Mouse (Mus musculus): Measurements from ENCODE around the gene Lztfl1.
"Not testable (repeated sequence)": the region's sequence is repeated elsewhere in the genome, so short reads cannot be mapped to it uniquely, and the experiment has no call there.

Lztfl1 gene

GRCm38 (mm10) chr9:123717186-123718008, at the start of gene Lztfl1:
Lztfl1 (minus strand) TSS chr9:123717697.
- peak; percentile 99 for DNase-seq (ENCODE audit: low spot score in 2 of 2)

GRCm38 (mm10) chr9:123766996-123767395, 49.5 kb upstream of the Lztfl1 start:
- no peak for DNase-seq (ENCODE audit: low spot score in 2 of 2)

- no peak for DNase-seq (ENCODE audit: low spot score in 2 of 2)
Observed at GRCm38 (mm10) chr9:123763771-123764170, 46.3 kb upstream of the Lztfl1 start.

DNA sequence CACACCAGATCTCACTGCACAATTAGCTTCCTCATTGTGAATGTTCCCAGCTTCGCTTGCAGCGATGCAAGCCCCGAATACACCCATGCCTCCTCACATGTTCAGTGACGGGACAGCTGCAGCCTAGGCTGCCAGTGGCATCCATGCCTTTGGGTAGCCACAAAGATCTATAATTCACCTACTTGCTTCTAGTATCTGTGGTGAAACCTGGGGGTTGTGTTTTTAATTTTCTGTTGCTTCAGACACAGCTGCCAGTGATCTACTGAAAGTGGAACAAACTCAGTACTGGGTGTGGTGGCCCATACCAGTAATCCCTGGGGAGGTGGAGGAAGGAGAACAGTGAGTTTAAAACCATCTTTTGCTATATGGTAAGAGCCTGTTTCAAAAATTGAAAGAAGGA, 45.4 kb upstream of the Lztfl1 start:
- no peak for DNase-seq (ENCODE audit: low spot score in 2 of 2)

DNA sequence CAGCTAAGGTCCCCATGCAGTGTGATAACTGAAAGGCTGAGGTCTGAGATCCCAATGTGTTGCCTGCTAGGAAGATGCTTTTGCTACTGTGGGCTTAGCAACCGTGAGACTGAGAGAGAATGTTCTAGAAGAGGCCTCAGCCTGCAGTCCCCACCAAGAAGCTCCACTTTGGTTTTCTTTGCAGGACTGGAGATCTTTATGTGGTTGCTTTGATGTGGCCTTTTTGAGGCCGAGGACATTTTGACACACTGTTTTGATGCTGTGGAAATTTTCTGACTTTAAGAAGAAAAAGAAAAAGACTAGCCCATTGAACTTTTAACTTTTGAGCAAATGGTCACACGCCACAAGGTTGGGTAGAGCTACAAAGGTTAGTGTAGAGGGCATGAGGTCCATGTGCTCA, 43.3 kb upstream of the Lztfl1 start:
- no peak for DNase-seq (ENCODE audit: low spot score in 2 of 2)

- no peak for DNase-seq (ENCODE audit: low spot score in 2 of 2)
Observed at GRCm38 (mm10) chr9:123758645-123759044, 41.1 kb upstream of the Lztfl1 start.

DNA sequence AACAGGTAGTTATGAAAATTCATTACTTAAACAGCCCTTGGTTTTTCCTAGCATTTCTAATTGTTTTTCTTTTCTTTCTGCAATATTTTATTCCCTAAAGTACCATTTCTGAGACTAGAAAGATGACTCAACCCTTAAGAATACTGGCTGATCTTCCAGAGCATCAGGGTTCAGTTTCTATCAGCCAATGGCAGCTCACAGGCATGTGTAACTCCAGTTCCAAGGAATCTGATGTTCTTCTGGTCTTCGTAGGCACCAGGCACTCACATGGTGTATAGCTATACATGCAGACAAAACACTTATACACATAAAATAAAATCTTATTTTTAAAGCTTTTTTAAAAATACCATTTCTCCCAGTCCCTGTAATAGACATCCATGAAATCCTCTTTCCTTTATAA, 40.7 kb upstream of the Lztfl1 start:
- DNase-seq (ENCODE audit: low spot score in 2 of 2): no peak

DNA sequence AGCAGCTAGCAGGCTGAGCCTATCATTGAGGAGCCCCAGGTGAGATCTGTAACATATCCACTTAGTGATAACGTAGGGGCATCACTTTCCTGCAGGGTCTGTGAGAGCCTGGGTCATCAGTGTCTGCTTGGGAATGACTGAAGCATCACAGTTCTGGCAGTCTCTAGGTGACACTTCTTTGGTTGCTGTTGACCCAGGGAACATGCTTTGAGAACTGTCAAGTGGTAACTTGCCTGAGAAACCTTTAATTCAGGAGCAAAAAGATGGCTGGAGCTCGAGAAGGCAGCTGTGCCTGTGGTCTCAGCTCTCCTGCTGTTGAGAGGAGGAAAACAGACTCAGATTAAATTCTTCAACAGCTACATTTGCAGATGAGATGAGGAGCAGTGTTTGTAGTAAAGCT, 39.8 kb upstream of the Lztfl1 start:
- DNase-seq (ENCODE audit: low spot score in 2 of 2): no peak

- DNase-seq (ENCODE audit: low spot score in 2 of 2): no peak
Observed at GRCm38 (mm10) chr9:123756752-123757151, 39.3 kb upstream of the Lztfl1 start.

DNA sequence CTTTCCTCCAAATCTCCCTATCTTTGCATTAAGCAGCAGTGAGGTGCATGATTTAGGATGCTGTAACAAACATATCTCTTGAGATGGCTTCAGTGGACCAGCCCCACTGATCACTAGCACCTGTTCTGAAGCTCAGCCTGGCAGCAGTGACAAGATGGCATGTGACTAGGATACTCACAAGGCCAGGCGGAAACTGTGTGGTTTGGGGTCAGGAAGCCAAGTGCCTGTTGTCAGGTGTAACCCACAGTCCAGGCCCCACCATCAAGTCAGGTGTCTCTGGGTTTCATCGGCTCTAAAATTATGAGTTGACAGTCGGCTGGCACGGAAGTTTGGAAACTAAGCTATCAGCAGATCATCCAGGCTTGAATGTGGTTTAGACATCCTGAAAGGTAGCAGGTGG, 36.8 kb upstream of the Lztfl1 start:
- no peak for DNase-seq (ENCODE audit: low spot score in 2 of 2)

DNA sequence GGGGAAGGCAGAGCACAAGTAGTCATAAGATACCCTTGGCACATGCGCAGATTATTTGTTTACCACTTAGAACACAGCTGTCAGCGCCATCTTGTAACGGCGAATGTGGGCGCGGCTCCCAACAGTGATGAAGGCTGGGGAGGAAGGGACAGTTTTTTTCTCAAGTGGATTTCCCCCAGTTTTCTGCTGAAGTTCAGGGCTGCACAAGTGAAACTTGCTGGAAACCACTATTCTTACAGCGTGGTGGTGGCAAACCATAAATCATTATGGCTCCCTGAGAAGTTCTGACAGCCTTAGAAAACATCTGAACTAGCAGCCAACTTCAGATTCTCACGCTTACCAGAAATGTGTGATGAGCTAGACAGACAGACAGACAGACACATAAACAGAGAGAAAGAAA, 32.2 kb upstream of the Lztfl1 start:
- DNase-seq (ENCODE audit: low spot score in 2 of 2): not testable (repeated sequence)

DNA sequence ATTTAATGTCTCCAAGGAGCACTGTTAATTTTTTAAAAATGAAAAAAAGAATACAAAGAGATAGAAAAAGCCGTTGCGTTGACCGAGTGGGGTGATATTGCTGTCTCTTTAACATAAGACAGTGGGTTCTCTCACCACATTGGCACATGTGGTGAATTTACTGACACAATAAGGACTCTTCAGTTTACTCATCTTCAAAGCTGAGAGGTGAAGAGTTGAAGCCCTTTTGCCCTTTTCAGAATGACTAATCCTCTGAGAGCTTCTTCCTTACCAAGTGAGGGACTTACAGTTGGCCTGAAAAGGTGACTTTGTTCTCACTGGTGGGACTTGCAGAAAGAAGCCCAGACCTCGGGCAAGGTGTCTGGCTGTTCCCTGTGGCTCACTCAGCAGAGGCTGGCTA, 23.3 kb upstream of the Lztfl1 start:
- DNase-seq (ENCODE audit: low spot score in 2 of 2): no peak

GRCm38 (mm10) chr9:123734133-123734532, 16.6 kb upstream of the Lztfl1 start:
- no peak for DNase-seq (ENCODE audit: low spot score in 2 of 2)

- DNase-seq (ENCODE audit: low spot score in 2 of 2): no peak
Observed at GRCm38 (mm10) chr9:123731271-123731670, 13.8 kb upstream of the Lztfl1 start.

- DNase-seq (ENCODE audit: low spot score in 2 of 2): no peak
Observed at GRCm38 (mm10) chr9:123722737-123723493, 5.4 kb upstream of the Lztfl1 start.

DNA sequence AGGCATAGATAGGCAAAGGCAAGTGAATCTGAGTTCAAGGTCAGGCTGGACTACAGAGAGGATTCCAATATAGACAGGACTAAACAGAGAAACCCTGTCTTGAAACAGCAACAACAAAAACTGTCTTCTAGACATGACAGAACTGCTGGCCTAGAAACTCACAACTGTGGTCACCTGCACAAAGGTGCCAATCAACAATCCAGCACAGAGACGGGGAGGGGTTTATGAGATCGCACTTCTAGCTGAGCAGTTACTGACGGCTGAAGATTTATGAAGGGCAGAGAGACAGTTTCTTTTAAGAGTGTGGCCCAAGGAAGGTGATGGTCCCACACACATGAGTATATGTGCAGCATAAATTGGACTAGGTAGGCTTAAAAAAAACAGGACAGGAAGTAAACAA, 1.2 kb downstream of the Lztfl1 start:
- no peak for DNase-seq (ENCODE audit: low spot score in 2 of 2)

DNA sequence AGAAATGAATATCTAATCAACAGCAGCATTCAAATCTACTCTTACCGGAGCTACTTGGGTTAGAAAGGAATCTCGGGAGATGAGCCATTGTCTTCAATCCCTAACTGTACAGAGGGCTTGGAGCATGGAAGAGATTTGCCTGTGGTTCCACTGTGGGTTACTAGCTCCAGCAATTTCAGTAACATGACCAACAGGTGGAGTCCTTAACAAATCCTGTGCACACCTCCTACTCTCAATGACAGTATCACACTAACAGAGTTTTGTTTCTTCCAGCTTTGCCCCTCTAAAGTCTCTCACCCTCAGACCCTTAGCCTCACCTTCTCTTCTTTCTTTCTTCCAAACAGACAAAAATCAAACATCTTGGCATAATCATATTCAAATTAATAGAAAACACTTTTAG, 4.4 kb downstream of the Lztfl1 start:
- DNase-seq (ENCODE audit: low spot score in 2 of 2): no peak

- no peak for DNase-seq (ENCODE audit: low spot score in 2 of 2)
Observed at GRCm38 (mm10) chr9:123709226-123709625, 8.3 kb downstream of the Lztfl1 start.

DNA sequence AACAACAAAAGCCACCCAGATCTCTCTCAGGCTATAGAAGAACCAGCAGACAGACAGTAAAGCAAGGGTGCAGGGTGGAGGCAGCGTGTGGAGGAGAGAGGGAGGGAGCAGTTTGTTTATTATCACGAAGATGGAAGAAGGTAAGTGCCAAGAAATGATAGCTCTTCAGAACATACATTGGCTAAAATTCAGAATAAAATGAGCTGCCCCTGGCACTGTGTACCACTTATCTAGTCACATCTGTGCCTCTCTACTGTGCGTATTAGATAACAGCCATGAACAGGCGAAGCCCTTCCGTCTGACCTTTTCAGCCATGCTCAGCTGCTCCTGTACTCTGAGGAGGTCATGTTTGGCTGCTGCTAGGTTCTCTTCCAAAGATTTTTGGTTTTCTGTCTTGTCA, 15.7 kb downstream of the Lztfl1 start:
- DNase-seq (ENCODE audit: low spot score in 2 of 2): no peak

DNA sequence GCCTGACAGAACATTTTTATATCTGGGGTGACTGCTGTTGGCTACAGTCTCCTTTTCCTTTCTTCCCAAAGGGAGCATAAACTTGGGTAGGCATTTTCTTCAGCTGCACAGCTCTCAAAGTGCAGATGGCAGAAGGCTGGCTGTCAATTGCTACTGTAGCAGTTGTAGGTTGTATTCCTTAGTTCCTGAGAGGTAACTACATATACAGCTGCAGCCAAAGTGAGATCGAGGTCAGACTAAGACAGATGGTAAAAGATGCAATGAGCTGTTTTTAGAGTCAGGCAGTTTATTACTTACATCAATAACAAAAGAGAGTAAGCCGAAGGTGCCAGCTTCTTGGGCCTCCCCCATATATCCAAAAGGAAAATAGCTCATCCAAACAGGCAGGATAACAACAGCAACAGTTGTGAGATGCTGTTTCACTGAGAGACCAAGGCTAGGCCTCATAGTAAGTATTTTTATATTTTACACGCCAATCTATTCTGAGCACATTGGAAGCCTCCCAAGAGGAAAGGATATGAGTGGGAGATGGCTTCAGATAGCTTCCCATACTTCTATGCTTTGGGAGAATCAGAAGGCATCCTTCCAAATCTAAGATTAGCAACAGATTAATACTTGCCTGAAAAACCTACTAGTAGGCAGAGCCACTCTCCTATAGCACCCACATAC, 21.7 kb downstream of the Lztfl1 start:
- peak in 1 of 2 experiments; percentile 40 for DNase-seq (ENCODE audit: low spot score in 2 of 2)

DNA sequence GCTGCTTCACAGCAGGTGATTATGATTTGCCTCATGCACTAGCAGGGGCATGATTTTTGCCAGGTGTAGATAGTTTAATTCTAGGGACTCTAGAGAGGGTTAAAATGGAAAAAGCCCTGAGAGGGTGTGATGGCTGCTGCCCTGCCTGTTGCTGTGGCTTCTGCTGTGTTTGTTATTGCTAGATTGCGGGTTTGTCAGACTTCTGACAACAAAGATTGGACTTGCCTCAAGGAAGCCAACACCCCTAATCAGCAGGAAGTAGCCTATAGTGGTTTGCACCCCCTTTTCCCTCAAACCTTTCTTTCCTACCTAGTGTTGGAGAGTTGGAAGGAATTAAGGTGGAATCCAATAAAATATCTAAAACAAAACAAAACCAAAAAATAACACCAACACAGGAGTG, 29.3 kb downstream of the Lztfl1 start:
- DNase-seq (ENCODE audit: low spot score in 2 of 2): no peak

DNA sequence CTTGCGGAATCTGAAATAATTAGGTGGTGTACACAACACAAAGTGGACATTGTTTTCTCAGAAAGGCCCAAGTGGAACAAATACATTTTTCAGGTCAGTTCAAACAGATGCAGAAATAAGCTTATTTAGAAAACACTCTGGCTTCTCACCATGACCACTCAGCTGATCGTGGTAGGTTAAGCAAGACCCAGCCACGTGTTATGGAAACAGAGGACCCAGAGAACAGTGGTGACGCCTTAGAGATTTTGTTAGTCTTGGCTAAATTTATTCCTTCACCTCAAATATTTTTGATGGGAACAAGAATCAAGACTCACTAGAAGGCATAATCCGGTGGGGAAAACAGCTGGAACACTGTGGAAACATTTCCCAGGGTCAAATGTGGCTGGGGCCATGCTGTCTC, 31.3 kb downstream of the Lztfl1 start:
- DNase-seq (ENCODE audit: low spot score in 2 of 2): no peak

DNA sequence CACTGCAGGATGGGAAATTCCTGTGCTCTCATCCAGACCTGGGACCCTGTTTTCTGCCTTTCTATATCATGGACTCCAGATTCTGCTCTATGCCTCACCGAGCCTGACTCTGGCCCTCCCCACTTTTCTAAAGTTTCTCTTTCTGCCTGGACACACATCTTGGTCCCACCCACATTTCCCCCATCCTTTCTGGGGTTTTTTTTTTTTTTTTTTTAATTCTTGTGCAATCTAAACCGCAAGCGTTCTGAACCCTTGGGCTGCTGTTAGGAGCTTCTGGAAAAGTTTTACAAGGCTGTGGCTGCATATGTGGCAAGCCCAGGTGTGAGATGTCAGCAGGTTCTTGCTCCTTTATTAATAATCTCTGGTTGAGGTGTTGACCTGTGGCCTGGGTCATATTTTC, 33.8 kb downstream of the Lztfl1 start:
- no peak for DNase-seq (ENCODE audit: low spot score in 2 of 2)

Measured in right cerebral cortex, postnatal 10 days (tissue).